10 mouse cellular contexts compared by ENCODE assay signal in the genomic region with DNA sequence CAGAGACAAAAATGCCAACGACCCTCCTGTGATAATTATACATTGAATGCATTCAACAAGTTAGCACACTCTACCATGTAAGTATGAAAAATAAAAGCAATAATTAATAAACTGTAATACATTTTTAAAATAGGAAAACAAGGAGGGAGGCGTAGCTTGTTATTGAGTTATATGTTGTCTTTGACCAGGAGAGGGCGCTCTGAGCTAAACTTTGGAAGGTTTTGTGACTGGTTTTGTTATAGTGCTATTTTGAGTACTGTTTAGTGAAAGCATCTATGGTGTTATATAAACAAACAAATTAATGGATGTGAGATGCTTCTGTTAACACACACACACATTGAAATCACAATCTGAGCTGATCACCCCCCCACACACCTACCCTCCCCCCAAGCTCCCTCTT.
DNase-seq lines count a peak whose midpoint lies in the region; ATAC-seq and TF ChIP-seq lines count a peak whose summit lies in the region.
"Had no signal": no experiment of that assay in that cellular context is flagged by ENCODE, and none has a peak within 500 bp of the region (broad histone marks: within the 10 kb centered on the region; RNA-seq: fewer than 3 reads in every experiment).

No protein-coding gene starts in this region.

- no peak overlapping the region for H3K27ac ChIP-seq in stomach, postnatal 0 days (replicated peaks)
- H3K27ac ChIP-seq: liver, embryonic 15.5 days; stomach, embryonic 15.5 days had no signal

- peak; percentile 4 to 24 for DNase-seq in cerebellum, adult 18-20 months
- DNase-seq in left cerebral cortex, adult 18-20 months (ENCODE audit: low spot score in 2 of 2), result peak; percentile 42 to 67
- DNase-seq in left cerebral cortex, adult 11 months (ENCODE audit: low spot score), result no peak
- DNase-seq in brain, adult 2 months (ENCODE audit: low read depth, low spot score), result peak; percentile 74
- peak; percentile 66 to 75 for DNase-seq in layer of hippocampus, postnatal 10 days (ENCODE audit: low spot score in 2 of 2)
- peak; percentile 22 for DNase-seq in stomach, postnatal 0 days (ENCODE audit: low spot score)

- no peaks in the 10 kb centered on the region for H3K27me3 ChIP-seq in stomach, postnatal 0 days (ENCODE audit: control insufficient read depth, insufficient read depth, low read length)
- H3K27me3 ChIP-seq: liver, embryonic 15.5 days; stomach, embryonic 15.5 days had no signal

- no peak overlapping the region for H3K9ac ChIP-seq in stomach, postnatal 0 days (ENCODE audit: low read length)
- H3K9ac ChIP-seq: liver, embryonic 15.5 days; stomach, embryonic 15.5 days had no signal

- H3K9me3 ChIP-seq in stomach, postnatal 0 days (ENCODE audit: control insufficient read depth, low read length), result no peaks in the 10 kb centered on the region
- H3K9me3 ChIP-seq: liver, embryonic 15.5 days; stomach, embryonic 15.5 days had no signal

- 19% methylated on average over 3 of the region's 3 CpGs for WGBS in stomach, postnatal 0 days

- H3K4me1 ChIP-seq in stomach, postnatal 0 days (replicated peaks; ENCODE audit: control insufficient read depth, insufficient read depth), result no peaks in the 10 kb centered on the region
- H3K4me1 ChIP-seq: liver, embryonic 15.5 days; stomach, embryonic 15.5 days had no signal

- ATAC-seq in cerebellum, adult (ENCODE audit: insufficient number of reproducible peaks, low FRiP score, low TSS enrichment), result no peak
- no peak for ATAC-seq in stomach, postnatal 0 days (ENCODE audit: low FRiP score, low TSS enrichment)
- no peak for ATAC-seq in activated CD4-positive, CD25-positive, alpha-beta regulatory T cell, adult 4 months

- H3K4me3 ChIP-seq in stomach, postnatal 0 days (ENCODE audit: low read depth, low read length), result no peak overlapping the region
- H3K4me3 ChIP-seq: liver, embryonic 15.5 days; stomach, embryonic 15.5 days had no signal

- no peaks in the 10 kb centered on the region for H3K36me3 ChIP-seq in stomach, postnatal 0 days (ENCODE audit: control insufficient read depth, insufficient read depth, low read length)
- H3K36me3 ChIP-seq: liver, embryonic 15.5 days; stomach, embryonic 15.5 days had no signal

- TF ChIP-seq EP300 in stomach, postnatal 0 days (optimal IDR thresholded peaks at IDR 0.05), result no peak

- peak; percentile 74 for TF ChIP-seq CTCF in stomach, postnatal 0 days (IDR thresholded peaks at IDR 0.05; ENCODE audit: low read depth)

- H3K4me2 ChIP-seq in stomach, postnatal 0 days (replicated peaks; ENCODE audit: low read depth), result no peak overlapping the region
- H3K4me2 ChIP-seq: liver, embryonic 15.5 days; stomach, embryonic 15.5 days had no signal
